Mouse (Mus musculus): Measurements from ENCODE around the gene Gipc2. TPM values are rescaled to one million over a fixed set of nuclear protein-coding genes. Genes with fewer than 3 reads are reported as not detected.
"Not testable (repeated sequence)": the region's sequence is repeated elsewhere in the genome, so short reads cannot be mapped to it uniquely, and the experiment has no call there.

Gipc2 gene
- total RNA-seq, 2 experiments from 2014 or later = 0.69 to 0.75 TPM

GRCm38 (mm10) chr3:152145186-152145585 lies 20.8 kb downstream of the Gipc2 start:
- H3K4me3 ChIP-seq = no peak overlapping the region
- intact Hi-C loops (cut with DNase I) = loop anchor here (1.0 to 2.0 kb wide), 2 partner anchors 23 to 48 kb away; no protein-coding TSS in a partner anchor
- H3K27ac ChIP-seq = peak overlapping the region; percentile 86
- TF ChIP-seq CTCF (IDR thresholded peaks at IDR 0.05) = no peak
- DNase-seq = peak; percentile 85

GRCm38 (mm10) chr3:152142989-152143695 lies 22.9 kb downstream of the Gipc2 start:
- intact Hi-C loops (cut with DNase I) = no loop called here
- TF ChIP-seq CTCF (IDR thresholded peaks at IDR 0.05) = no peak
- peak overlapping the region; percentile 86 for H3K27ac ChIP-seq
- H3K4me3 ChIP-seq = no peak overlapping the region
- DNase-seq = no peak

GRCm38 (mm10) chr3:152142146-152142545 lies 23.9 kb downstream of the Gipc2 start:
- intact Hi-C loops (cut with DNase I) = no loop called here
- no peak for DNase-seq
- H3K4me3 ChIP-seq = no peak overlapping the region
- H3K27ac ChIP-seq = peak overlapping the region; percentile 86
- no peak for TF ChIP-seq CTCF (IDR thresholded peaks at IDR 0.05)

- intact Hi-C loops (cut with DNase I); H3K27ac ChIP-seq; DNase-seq; H3K4me3 ChIP-seq: not testable (repeated sequence)
Measured at GRCm38 (mm10) chr3:152139308-152139707, 26.7 kb downstream of the Gipc2 start.

- intact Hi-C loops (cut with DNase I); DNase-seq; H3K4me3 ChIP-seq; H3K27ac ChIP-seq: not testable (repeated sequence)
Measured at GRCm38 (mm10) chr3:152136106-152136505, 29.9 kb downstream of the Gipc2 start.

GRCm38 (mm10) chr3:152133621-152134020 lies 32.4 kb downstream of the Gipc2 start:
- DNase-seq = peak; percentile 35
- peak overlapping the region; percentile 90 for H3K27ac ChIP-seq
- no peak for TF ChIP-seq CTCF (IDR thresholded peaks at IDR 0.05)
- intact Hi-C loops (cut with DNase I) = no loop called here
- H3K4me3 ChIP-seq = peak overlapping the region; percentile 52

GRCm38 (mm10) chr3:152130963-152131362 lies 35.1 kb downstream of the Gipc2 start:
- Histone ChIP-seq H3K27ac (no peak overlapping the region), H3K4me3 (no peak overlapping the region)
- DNase-seq = no peak
- intact Hi-C loops (cut with DNase I) = no loop called here
- TF ChIP-seq CTCF (IDR thresholded peaks at IDR 0.05) = no peak

- H3K4me3 ChIP-seq; intact Hi-C loops (cut with DNase I); DNase-seq; H3K27ac ChIP-seq: not testable (repeated sequence)
Measured at GRCm38 (mm10) chr3:152129426-152129825, 36.6 kb downstream of the Gipc2 start.

- TF ChIP-seq CTCF (IDR thresholded peaks at IDR 0.05) = no peak
- no peak for DNase-seq
- Histone ChIP-seq H3K4me3 (no peak overlapping the region), H3K27ac (no peak overlapping the region)
- intact Hi-C loops (cut with DNase I) = no loop called here
Measured at GRCm38 (mm10) chr3:152128631-152129030, 37.4 kb downstream of the Gipc2 start.

- Histone ChIP-seq H3K27ac (no peak overlapping the region), H3K4me3 (no peak overlapping the region)
- no peak for TF ChIP-seq CTCF (IDR thresholded peaks at IDR 0.05)
- intact Hi-C loops (cut with DNase I) = no loop called here
- no peak for DNase-seq
Measured at GRCm38 (mm10) chr3:152127144-152127543, 38.9 kb downstream of the Gipc2 start.

- H3K4me3 ChIP-seq = peak overlapping the region; percentile 46
- intact Hi-C loops (cut with DNase I) = loop anchor here (1.0 kb wide), 1 partner anchor 23 kb away; no protein-coding TSS in a partner anchor
- TF ChIP-seq CTCF (IDR thresholded peaks at IDR 0.05) = no peak
- no peak for DNase-seq
- H3K27ac ChIP-seq = peak overlapping the region; percentile 84
Measured at GRCm38 (mm10) chr3:152122720-152123119, 43.3 kb downstream of the Gipc2 start.

GRCm38 (mm10) chr3:152122101-152122500 lies 43.9 kb downstream of the Gipc2 start:
- DNase-seq = peak; percentile 82
- intact Hi-C loops (cut with DNase I) = loop anchor here (1.0 kb wide), 1 partner anchor 23 kb away; no protein-coding TSS in a partner anchor
- Histone ChIP-seq H3K4me3 (peak overlapping the region; percentile 46), H3K27ac (peak overlapping the region; percentile 84)
- TF ChIP-seq CTCF (IDR thresholded peaks at IDR 0.05) = no peak

- peak overlapping the region; percentile 46 for H3K4me3 ChIP-seq
- peak overlapping the region; percentile 84 for H3K27ac ChIP-seq
- intact Hi-C loops (cut with DNase I) = loop anchor here (1.0 kb wide), 1 partner anchor 24 kb away; no protein-coding TSS in a partner anchor
- DNase-seq = no peak
- TF ChIP-seq CTCF (IDR thresholded peaks at IDR 0.05) = no peak
Measured at GRCm38 (mm10) chr3:152121169-152122009, 44.6 kb downstream of the Gipc2 start.
